Mouse (Mus musculus) embryonic facial prominence, embryonic 12.5 days (tissue): Measurements from ENCODE around the gene Pank2. TPM values are rescaled to one million over a fixed set of nuclear protein-coding genes. Genes with fewer than 3 reads are reported as not detected.
"Not testable (repeated sequence)": the region's sequence is repeated elsewhere in the genome, so short reads cannot be mapped to it uniquely, and the experiment has no call there.

ENCODE experiments used
- ATAC-seq: fragments of 200-750 bp; cut with Nextera tagmentation; 2 replicates; pipeline ENCODE4 v1.8.0; 2017; ENCODE audit not compliant: insufficient number of reproducible peaks, insufficient read depth, low FRiP score, low TSS enrichment
- H3K27ac ChIP-seq: fragments of 300-500 bp; sonication (generic); 2 replicates; pipeline ENCODE4 v1.5.1; 2016; ENCODE audit warnings: mild to moderate bottlenecking
- H3K27me3 ChIP-seq: fragments of 300-500 bp; sonication (generic); 2 replicates; pipeline ENCODE4 v1.6.1; 2016; ENCODE audit warnings: mild to moderate bottlenecking, moderate library complexity
- H3K36me3 ChIP-seq: fragments of 300-500 bp; sonication (generic); 2 replicates; pipeline ENCODE4 v1.6.1; 2016; ENCODE audit warnings: mild to moderate bottlenecking
- H3K4me1 ChIP-seq: fragments of 300-500 bp; sonication (generic); 2 replicates; pipeline ENCODE4 v1.6.1; 2016
- H3K4me2 ChIP-seq: fragments of 300-500 bp; sonication (generic); replicated peaks from 2 replicates; pipeline ENCODE4 v1.6.1; 2016; ENCODE audit warnings: mild to moderate bottlenecking, moderate library complexity
- H3K4me3 ChIP-seq: fragments of 300-500 bp; sonication (generic); 2 replicates; pipeline ENCODE4 v1.5.1; 2016; ENCODE audit warnings: mild to moderate bottlenecking
- H3K9ac ChIP-seq: fragments of 300-500 bp; sonication (generic); 2 replicates; pipeline ENCODE4 v1.6.1; 2016; ENCODE audit warnings: mild to moderate bottlenecking, moderate library complexity
- H3K9me3 ChIP-seq: fragments of 300-500 bp; sonication (generic); 2 replicates; pipeline ENCODE4 v1.6.1; 2016; ENCODE audit warnings: mild to moderate bottlenecking, moderate library complexity
- WGBS: fragments of 180-500 bp; shearing (Covaris S2); methylation state at CpG from one replicate; pipeline ENCODE4 v1.1.7; 2016; 5-methylcytosine and 5-hydroxymethylcytosine counted together
- polyA plus RNA-seq: library from polyadenylated mRNA; unstranded; fragments of >200 nt; fragmentation: Nextera tagmentation; extraction: Ambion mirVana; gene quantifications from 2 replicates; pipeline ENCODE4 v1.2.1, GENCODE M21; 2016

The Pank2 gene
- polyA plus RNA-seq, 1 experiment from 2014 or later: 61.8 TPM

GRCm38 (mm10) chr2:131261481-131262212 is 648 bp upstream of the Pank2 start:
- Histone ChIP-seq H3K9me3 (no peaks in the 10 kb centered on the region), H3K9ac (peak overlapping the region; percentile 97), H3K27me3 (no peaks in the 10 kb centered on the region), H3K36me3 (peaks cover 7% of the 10 kb centered on the region; the same call in 1 of the 2 replicates), H3K27ac (peak overlapping the region; percentile 100), H3K4me1 (peaks cover 19% of the 10 kb centered on the region), H3K4me3 (peak overlapping the region; percentile 87), H3K4me2 (peak overlapping the region; percentile 63)
- WGBS: 4% methylated on average over 10 of the region's 10 CpGs
- peak; percentile 79 for ATAC-seq

DNA sequence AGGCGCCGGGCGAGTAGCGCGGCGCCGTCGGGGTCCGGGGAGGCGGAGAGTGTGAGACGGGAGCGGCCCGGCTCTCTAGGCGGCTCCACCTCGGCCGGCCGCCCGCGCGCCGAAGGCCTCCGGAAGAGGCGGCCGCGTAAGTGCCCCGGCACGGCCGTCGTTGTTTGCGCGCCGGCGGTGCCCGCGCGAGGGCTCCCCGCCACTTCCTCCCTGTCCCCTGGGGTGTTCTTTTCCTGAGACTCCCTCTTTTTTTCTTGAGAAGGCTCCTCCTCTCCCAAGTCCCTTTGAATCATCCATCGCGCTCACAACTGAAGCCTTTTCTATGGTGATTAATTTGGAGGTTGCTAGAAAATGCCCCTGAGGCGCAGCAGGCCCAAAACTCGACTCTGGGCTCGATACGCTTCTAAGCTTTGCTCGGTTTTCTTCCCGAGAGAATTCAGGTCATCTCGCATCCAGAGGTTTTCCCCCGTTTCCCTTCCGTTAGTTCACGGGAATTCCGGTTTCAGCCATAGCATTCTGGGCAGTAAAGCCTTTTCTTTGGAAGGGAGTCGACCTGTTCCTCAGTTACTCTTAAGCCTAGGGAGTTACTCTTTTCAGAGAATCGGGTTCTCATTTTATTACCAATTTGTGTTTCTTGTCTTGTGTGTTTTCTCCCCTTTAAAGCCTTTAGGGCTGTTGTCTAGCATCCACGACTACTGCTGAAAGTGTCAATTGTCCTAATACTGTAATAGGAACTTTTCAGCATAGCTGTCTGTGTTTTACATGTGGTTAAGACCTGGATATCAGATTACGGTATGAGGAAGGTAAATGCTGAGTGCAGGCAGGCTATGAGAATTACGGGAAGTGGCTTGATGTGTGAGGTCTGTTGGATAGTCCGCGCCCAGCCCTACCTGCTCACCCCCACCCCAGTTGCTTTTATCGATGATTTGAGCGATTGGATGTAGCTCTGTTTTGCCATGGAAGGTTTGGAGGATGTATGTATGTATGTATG is 680 bp downstream of the Pank2 start:
- H3K36me3 ChIP-seq: peaks cover 7% of the 10 kb centered on the region; the same call in 1 of the 2 replicates
- peak overlapping the region; percentile 97 for H3K9ac ChIP-seq
- peak; percentile 72 for ATAC-seq
- H3K4me3 ChIP-seq: peak overlapping the region; percentile 87
- peak overlapping the region; percentile 100 for H3K27ac ChIP-seq
- H3K4me2 ChIP-seq: peak overlapping the region; percentile 70
- no peaks in the 10 kb centered on the region for H3K27me3 ChIP-seq
- under 1% methylated on average over 59 of the region's 59 CpGs for WGBS
- no peaks in the 10 kb centered on the region for H3K9me3 ChIP-seq
- peaks cover 19% of the 10 kb centered on the region for H3K4me1 ChIP-seq

GRCm38 (mm10) chr2:131264027-131264426 is 1.7 kb downstream of the Pank2 start:
- H3K9ac ChIP-seq: no peak overlapping the region
- no peaks in the 10 kb centered on the region for H3K27me3 ChIP-seq
- WGBS: 74% methylated on average over 6 of the region's 6 CpGs
- H3K36me3 ChIP-seq: peaks cover 7% of the 10 kb centered on the region; the same call in 1 of the 2 replicates
- no peak overlapping the region for H3K27ac ChIP-seq
- H3K4me1 ChIP-seq: peaks cover 19% of the 10 kb centered on the region
- no peaks in the 10 kb centered on the region for H3K9me3 ChIP-seq
- 0 out of 2 replicates have a peak overlapping the region, but pooled peaks have one; percentile 87 for H3K4me3 ChIP-seq
- H3K4me2 ChIP-seq: peak overlapping the region; percentile 70
- no peak for ATAC-seq

- Histone ChIP-seq H3K36me3 (peaks cover 7% of the 10 kb centered on the region; the same call in 1 of the 2 replicates), H3K27me3 (no peaks in the 10 kb centered on the region), H3K9me3 (no peaks in the 10 kb centered on the region), H3K9ac (no peak overlapping the region), H3K4me3 (no peak overlapping the region), H3K4me2 (0 out of 2 replicates have a peak overlapping the region, but pooled peaks have one; percentile 70), H3K27ac (no peak overlapping the region), H3K4me1 (peaks cover 19% of the 10 kb centered on the region)
- no peak for ATAC-seq
- WGBS: 77% methylated on average over 2 of the region's 2 CpGs
Measured at GRCm38 (mm10) chr2:131265056-131265455, 2.8 kb downstream of the Pank2 start.

DNA sequence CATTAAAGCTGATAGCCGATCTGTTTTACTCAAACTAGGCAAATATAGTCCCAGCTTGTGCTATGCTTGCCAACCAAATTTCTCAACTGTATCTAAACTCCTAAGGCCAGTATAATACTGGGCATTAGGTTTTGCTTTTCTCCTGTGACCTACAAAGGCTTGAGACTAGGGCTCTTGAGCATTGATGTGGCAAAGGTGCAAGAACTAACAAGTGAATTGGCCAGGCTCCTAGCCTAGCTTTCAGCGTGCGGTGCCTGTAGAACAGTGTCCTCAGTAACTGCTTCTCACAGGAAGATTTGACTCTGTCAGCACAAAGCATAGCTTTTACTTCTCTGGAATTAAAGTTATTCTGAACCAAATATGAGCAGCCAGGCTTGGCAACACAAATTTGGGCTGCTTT is 13.2 kb downstream of the Pank2 start:
- Histone ChIP-seq H3K4me1 (no peaks in the 10 kb centered on the region), H3K9ac (no peak overlapping the region), H3K4me3 (no peak overlapping the region), H3K27me3 (no peaks in the 10 kb centered on the region), H3K4me2 (no peak overlapping the region), H3K27ac (no peak overlapping the region), H3K9me3 (no peaks in the 10 kb centered on the region), H3K36me3 (peaks cover 60% of the 10 kb centered on the region)
- no peak for ATAC-seq
- 95% methylated on average over 3 of the region's 3 CpGs for WGBS

- Histone ChIP-seq H3K36me3 (peaks cover 68% of the 10 kb centered on the region), H3K4me1 (no peaks in the 10 kb centered on the region), H3K4me3 (no peak overlapping the region), H3K4me2 (no peak overlapping the region), H3K27ac (no peak overlapping the region), H3K9me3 (no peaks in the 10 kb centered on the region), H3K9ac (no peak overlapping the region), H3K27me3 (no peaks in the 10 kb centered on the region)
- no peak for ATAC-seq
- WGBS: 93% methylated on average over 5 of the region's 5 CpGs
Measured at GRCm38 (mm10) chr2:131276722-131277121, 14.4 kb downstream of the Pank2 start.

GRCm38 (mm10) chr2:131281596-131281995 is 19.3 kb downstream of the Pank2 start:
- no peak overlapping the region for H3K9ac ChIP-seq
- 81% methylated on average over 1 of the region's 1 CpGs for WGBS
- H3K4me2 ChIP-seq: no peak overlapping the region
- peaks cover 59% of the 10 kb centered on the region for H3K36me3 ChIP-seq
- no peak overlapping the region for H3K4me3 ChIP-seq
- H3K27ac ChIP-seq: no peak overlapping the region
- ATAC-seq: no peak
- H3K4me1 ChIP-seq: no peaks in the 10 kb centered on the region
- no peaks in the 10 kb centered on the region for H3K9me3 ChIP-seq
- H3K27me3 ChIP-seq: no peaks in the 10 kb centered on the region

- no peak overlapping the region for H3K4me3 ChIP-seq
- no peaks in the 10 kb centered on the region for H3K9me3 ChIP-seq
- WGBS: 60% methylated on average over 1 of the region's 1 CpGs
- ATAC-seq: no peak
- H3K27me3 ChIP-seq: no peaks in the 10 kb centered on the region
- peaks cover 45% of the 10 kb centered on the region for H3K36me3 ChIP-seq
- no peak overlapping the region for H3K27ac ChIP-seq
- H3K4me2 ChIP-seq: no peak overlapping the region
- no peaks in the 10 kb centered on the region for H3K4me1 ChIP-seq
- no peak overlapping the region for H3K9ac ChIP-seq
Measured at GRCm38 (mm10) chr2:131286276-131286675, 24.0 kb downstream of the Pank2 start.

DNA sequence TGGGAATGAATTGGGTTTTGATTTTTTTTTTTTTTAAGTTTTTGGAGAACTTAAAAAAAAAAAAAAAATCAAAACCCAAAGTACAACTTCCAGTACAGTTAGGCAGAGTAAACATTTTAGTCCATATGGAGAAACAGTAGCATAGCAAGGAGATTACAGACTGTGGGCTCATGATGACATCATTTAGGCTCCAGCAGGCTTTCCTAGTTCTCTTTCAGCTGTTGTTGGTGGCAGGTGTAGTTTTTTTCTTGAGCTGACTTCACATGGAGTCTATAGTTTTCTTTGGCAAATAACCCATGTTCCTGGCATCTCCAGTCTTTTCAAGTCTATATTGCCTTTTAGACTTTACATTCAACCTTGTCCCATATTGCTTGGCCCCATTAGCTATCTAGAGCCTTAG is 28.4 kb downstream of the Pank2 start:
- Histone ChIP-seq H3K9ac (no peak overlapping the region), H3K4me3 (no peak overlapping the region), H3K27ac (no peak overlapping the region), H3K4me1 (no peaks in the 10 kb centered on the region), H3K9me3 (no peaks in the 10 kb centered on the region), H3K36me3 (peaks cover 56% of the 10 kb centered on the region), H3K4me2 (no peak overlapping the region), H3K27me3 (no peaks in the 10 kb centered on the region)
- no peak for ATAC-seq

GRCm38 (mm10) chr2:131296746-131297261 is 34.5 kb downstream of the Pank2 start:
- WGBS: 89% methylated on average over 2 of the region's 2 CpGs
- H3K27me3 ChIP-seq: no peaks in the 10 kb centered on the region
- H3K36me3 ChIP-seq: peaks cover 65% of the 10 kb centered on the region
- H3K9ac ChIP-seq: no peak overlapping the region
- H3K27ac ChIP-seq: no peak overlapping the region
- no peak overlapping the region for H3K4me2 ChIP-seq
- no peak overlapping the region for H3K4me3 ChIP-seq
- no peaks in the 10 kb centered on the region for H3K4me1 ChIP-seq
- H3K9me3 ChIP-seq: no peaks in the 10 kb centered on the region
- no peak for ATAC-seq

GRCm38 (mm10) chr2:131298674-131299073 is 36.4 kb downstream of the Pank2 start:
- not testable (repeated sequence) for ATAC-seq, H3K9me3 ChIP-seq, H3K4me3 ChIP-seq, H3K9ac ChIP-seq, H3K4me2 ChIP-seq, H3K27me3 ChIP-seq, H3K27ac ChIP-seq, H3K4me1 ChIP-seq
- H3K36me3 ChIP-seq: peaks cover 66% of the 10 kb centered on the region
- 48% methylated on average over 7 of the region's 7 CpGs for WGBS
